Mouse (Mus musculus): ENCODE measurements around the gene Naaa. TPM values are rescaled to one million over a fixed set of nuclear protein-coding genes. Genes with fewer than 3 reads are reported as not detected.

The Naaa gene
- polyA plus RNA-seq, 1 experiment from 2014 or later = 22.1 TPM

GRCm38 (mm10) chr5:92229514-92229913 lies 48.5 kb downstream of the Naaa start:
- Histone ChIP-seq H3K36me3 (ENCODE audit: control insufficient read depth, insufficient read depth, low read length) (no peaks in the 10 kb centered on the region), H3K4me3 (ENCODE audit: low read depth, low read length) (no peak overlapping the region), H3K4me2 (ENCODE audit: low read length) (no peak overlapping the region), H3K27ac (ENCODE audit: low read length) (no peak overlapping the region), H3K27me3 (ENCODE audit: control insufficient read depth, insufficient read depth, low read depth, low read length) (no peaks in the 10 kb centered on the region), H3K9me3 (replicated peaks; ENCODE audit: control insufficient read depth, low read length, poor library complexity, severe bottlenecking) (no peaks in the 10 kb centered on the region), H3K4me1 (ENCODE audit: control insufficient read depth, insufficient read depth, low read length) (no peaks in the 10 kb centered on the region), H3K9ac (ENCODE audit: low read depth, low read length) (no peak overlapping the region)
- 88% methylated on average over 3 of the region's 3 CpGs for WGBS
- no peak for ATAC-seq

- H3K36me3 ChIP-seq (ENCODE audit: control insufficient read depth, insufficient read depth, low read length) = no peaks in the 10 kb centered on the region
- H3K9me3 ChIP-seq (replicated peaks; ENCODE audit: control insufficient read depth, low read length, poor library complexity, severe bottlenecking) = no peaks in the 10 kb centered on the region
- H3K4me3 ChIP-seq (ENCODE audit: low read depth, low read length) = no peak overlapping the region
- WGBS = 30% methylated on average over 10 of the region's 10 CpGs
- H3K27ac ChIP-seq (ENCODE audit: low read length) = no peak overlapping the region
- no peak overlapping the region for H3K9ac ChIP-seq (ENCODE audit: low read depth, low read length)
- no peaks in the 10 kb centered on the region for H3K27me3 ChIP-seq (ENCODE audit: control insufficient read depth, insufficient read depth, low read depth, low read length)
- H3K4me2 ChIP-seq (ENCODE audit: low read length) = no peak overlapping the region
- no peaks in the 10 kb centered on the region for H3K4me1 ChIP-seq (ENCODE audit: control insufficient read depth, insufficient read depth, low read length)
- ATAC-seq = no peak
Observed at GRCm38 (mm10) chr5:92228776-92229175, 49.2 kb downstream of the Naaa start.

DNA sequence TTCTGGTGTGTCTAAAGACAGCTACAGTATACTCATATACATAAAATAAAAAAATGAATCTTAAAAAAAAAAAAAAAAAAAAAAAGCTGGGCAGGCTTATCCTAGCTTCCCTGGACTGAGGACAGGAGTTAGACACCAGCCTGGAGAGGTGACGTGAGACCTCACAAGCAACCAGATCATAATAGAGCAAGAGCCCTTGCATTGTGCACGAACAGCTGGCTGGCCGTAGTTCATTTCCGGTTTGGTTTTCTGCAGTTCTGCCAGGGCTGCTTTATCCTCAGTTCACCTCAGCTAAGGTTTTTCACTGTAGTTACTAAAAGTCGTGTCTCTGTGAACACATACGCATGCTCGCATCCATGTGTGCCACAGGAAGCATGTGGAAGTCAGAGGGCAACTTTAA lies 50.2 kb downstream of the Naaa start:
- H3K4me3 ChIP-seq (ENCODE audit: low read depth, low read length) = no peak overlapping the region
- H3K27ac ChIP-seq (ENCODE audit: low read length) = no peak overlapping the region
- no peaks in the 10 kb centered on the region for H3K27me3 ChIP-seq (ENCODE audit: control insufficient read depth, insufficient read depth, low read depth, low read length)
- no peak overlapping the region for H3K9ac ChIP-seq (ENCODE audit: low read depth, low read length)
- 89% methylated on average over 7 of the region's 7 CpGs for WGBS
- no peak for ATAC-seq
- no peaks in the 10 kb centered on the region for H3K9me3 ChIP-seq (replicated peaks; ENCODE audit: control insufficient read depth, low read length, poor library complexity, severe bottlenecking)
- H3K4me1 ChIP-seq (ENCODE audit: control insufficient read depth, insufficient read depth, low read length) = no peaks in the 10 kb centered on the region
- H3K36me3 ChIP-seq (ENCODE audit: control insufficient read depth, insufficient read depth, low read length) = no peaks in the 10 kb centered on the region
- no peak overlapping the region for H3K4me2 ChIP-seq (ENCODE audit: low read length)

- Histone ChIP-seq H3K9me3 (replicated peaks; ENCODE audit: control insufficient read depth, low read length, poor library complexity, severe bottlenecking) (no peaks in the 10 kb centered on the region), H3K27ac (ENCODE audit: low read length) (no peak overlapping the region), H3K4me2 (ENCODE audit: low read length) (no peak overlapping the region), H3K27me3 (ENCODE audit: control insufficient read depth, insufficient read depth, low read depth, low read length) (no peaks in the 10 kb centered on the region), H3K36me3 (ENCODE audit: control insufficient read depth, insufficient read depth, low read length) (no peaks in the 10 kb centered on the region), H3K9ac (ENCODE audit: low read depth, low read length) (no peak overlapping the region), H3K4me3 (ENCODE audit: low read depth, low read length) (no peak overlapping the region), H3K4me1 (ENCODE audit: control insufficient read depth, insufficient read depth, low read length) (peaks cover 7% of the 10 kb centered on the region; the same call in 1 of the 2 replicates)
- no peak for ATAC-seq
- 94% methylated on average over 8 of the region's 8 CpGs for WGBS
Observed at GRCm38 (mm10) chr5:92220287-92220902, 57.6 kb downstream of the Naaa start.

GRCm38 (mm10) chr5:92219826-92220225 lies 58.1 kb downstream of the Naaa start:
- H3K27ac ChIP-seq (ENCODE audit: low read length) = peak overlapping the region; percentile 69; the same call in 1 of the 2 replicates
- H3K36me3 ChIP-seq (ENCODE audit: control insufficient read depth, insufficient read depth, low read length) = no peaks in the 10 kb centered on the region

DNA sequence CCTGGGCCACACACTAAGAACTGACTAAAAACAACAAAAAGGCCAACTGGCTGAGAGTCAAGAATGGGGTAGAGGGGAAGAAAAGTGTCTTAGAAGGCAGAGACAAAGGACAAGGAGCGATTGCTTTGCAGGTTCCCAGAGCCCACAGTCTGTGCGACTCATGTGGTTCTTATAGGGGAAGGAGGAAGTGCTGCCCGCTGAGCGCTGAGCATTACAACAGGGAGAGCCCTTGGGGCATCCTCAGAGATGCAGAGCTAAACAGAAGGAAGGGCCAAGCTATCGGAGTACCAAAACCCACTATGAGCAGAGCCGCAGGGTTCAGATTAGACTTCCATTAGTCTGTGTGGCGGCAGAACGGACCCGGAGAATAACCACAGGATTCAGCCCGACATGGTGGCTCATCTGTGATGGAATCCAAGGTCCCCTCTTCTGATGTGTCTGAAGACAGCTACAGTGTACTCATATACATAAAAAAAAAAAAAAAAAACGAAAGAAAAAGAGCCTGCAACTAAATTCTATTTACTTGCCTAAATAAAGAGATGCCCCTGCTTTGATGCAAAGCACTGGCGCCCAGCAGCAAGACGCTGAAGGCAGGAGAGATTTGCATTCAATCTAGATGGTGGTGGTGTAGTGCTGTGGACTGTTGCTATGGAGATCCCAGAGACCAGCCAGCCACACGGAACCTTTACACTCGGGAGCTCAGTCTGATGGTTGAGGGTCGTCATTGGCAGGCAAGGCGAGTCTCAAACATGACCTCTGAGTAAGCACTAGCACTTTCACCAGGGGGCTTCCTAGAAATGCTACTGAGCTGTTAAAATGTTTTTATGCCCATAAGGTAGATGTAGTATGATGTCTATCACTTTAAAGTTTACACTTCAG lies 58.8 kb downstream of the Naaa start:
- Histone ChIP-seq H3K9me3 (replicated peaks; ENCODE audit: control insufficient read depth, low read length, poor library complexity, severe bottlenecking) (no peaks in the 10 kb centered on the region), H3K27ac (ENCODE audit: low read length) (peak overlapping the region; percentile 69), H3K9ac (ENCODE audit: low read depth, low read length) (0 out of 2 replicates have a peak overlapping the region, but pooled peaks have one; percentile 13), H3K4me1 (ENCODE audit: control insufficient read depth, insufficient read depth, low read length) (peaks cover 7% of the 10 kb centered on the region; the same call in 1 of the 2 replicates), H3K4me2 (ENCODE audit: low read length) (peak overlapping the region; percentile 26; the same call in 1 of the 2 replicates), H3K27me3 (ENCODE audit: control insufficient read depth, insufficient read depth, low read depth, low read length) (no peaks in the 10 kb centered on the region), H3K4me3 (ENCODE audit: low read depth, low read length) (no peak overlapping the region), H3K36me3 (ENCODE audit: control insufficient read depth, insufficient read depth, low read length) (no peaks in the 10 kb centered on the region)
- 15% methylated on average over 17 of the region's 17 CpGs for WGBS
- peak; percentile 96 for ATAC-seq

More at GRCm38 (mm10) chr5:92219826-92220225, 58.1 kb downstream of the Naaa start:
- H3K9me3 ChIP-seq (replicated peaks; ENCODE audit: control insufficient read depth, low read length, poor library complexity, severe bottlenecking) = no peaks in the 10 kb centered on the region
- no peak overlapping the region for H3K9ac ChIP-seq (ENCODE audit: low read depth, low read length)
- no peak overlapping the region for H3K4me2 ChIP-seq (ENCODE audit: low read length)
- peak; percentile 61; the same call in 1 of the 2 replicates for ATAC-seq
- 67% methylated on average over 6 of the region's 6 CpGs for WGBS
- H3K4me3 ChIP-seq (ENCODE audit: low read depth, low read length) = no peak overlapping the region
- peaks cover 7% of the 10 kb centered on the region; the same call in 1 of the 2 replicates for H3K4me1 ChIP-seq (ENCODE audit: control insufficient read depth, insufficient read depth, low read length)
- no peaks in the 10 kb centered on the region for H3K27me3 ChIP-seq (ENCODE audit: control insufficient read depth, insufficient read depth, low read depth, low read length)

GRCm38 (mm10) chr5:92215308-92215707 lies 62.7 kb downstream of the Naaa start, which contains the start of gene U90926:
Gene U90926, minus strand, starts transcription at chr5:92215408.
- no peaks in the 10 kb centered on the region for H3K9me3 ChIP-seq (replicated peaks; ENCODE audit: control insufficient read depth, low read length, poor library complexity, severe bottlenecking)
- H3K36me3 ChIP-seq (ENCODE audit: control insufficient read depth, insufficient read depth, low read length) = no peaks in the 10 kb centered on the region
- no peak within 1 kb of the TSS for H3K27ac ChIP-seq (ENCODE audit: low read length)
- H3K4me1 ChIP-seq (ENCODE audit: control insufficient read depth, insufficient read depth, low read length) = peaks cover 7% of the 10 kb centered on the region; the same call in 1 of the 2 replicates
- WGBS = 95% methylated on average over 4 of the region's 4 CpGs
- no peaks in the 10 kb centered on the region for H3K27me3 ChIP-seq (ENCODE audit: control insufficient read depth, insufficient read depth, low read depth, low read length)
- no peak within 1 kb of the TSS for H3K4me3 ChIP-seq (ENCODE audit: low read depth, low read length)
- H3K4me2 ChIP-seq (ENCODE audit: low read length) = no peak within 1 kb of the TSS
- no peak within 1 kb of the TSS for H3K9ac ChIP-seq (ENCODE audit: low read depth, low read length)
- no peak for ATAC-seq

DNA sequence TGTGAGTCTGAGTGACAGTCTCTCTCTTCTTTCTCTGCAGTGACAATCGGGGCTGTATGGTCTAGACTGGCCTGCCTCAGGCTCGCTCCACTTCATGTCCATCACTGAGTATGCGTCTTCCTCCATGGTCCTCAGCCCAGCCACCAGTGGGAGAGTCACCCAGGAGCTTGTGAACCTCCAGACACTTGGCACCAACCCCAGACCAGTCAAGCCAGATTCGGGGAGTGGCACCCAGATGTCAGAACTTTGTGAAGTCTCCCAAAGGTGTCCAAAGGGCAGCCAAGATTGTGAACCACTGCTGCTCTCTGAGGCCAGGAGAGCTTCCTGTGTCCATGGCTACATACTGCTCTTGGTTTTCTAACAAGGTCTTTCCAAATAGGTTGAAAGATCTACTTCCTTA lies 65.7 kb downstream of the Naaa start:
- H3K4me3 ChIP-seq (ENCODE audit: low read depth, low read length) = no peak overlapping the region
- 95% methylated on average over 4 of the region's 4 CpGs for WGBS
- no peaks in the 10 kb centered on the region for H3K27me3 ChIP-seq (ENCODE audit: control insufficient read depth, insufficient read depth, low read depth, low read length)
- no peak overlapping the region for H3K9ac ChIP-seq (ENCODE audit: low read depth, low read length)
- no peaks in the 10 kb centered on the region for H3K4me1 ChIP-seq (ENCODE audit: control insufficient read depth, insufficient read depth, low read length)
- H3K4me2 ChIP-seq (ENCODE audit: low read length) = no peak overlapping the region
- no peak overlapping the region for H3K27ac ChIP-seq (ENCODE audit: low read length)
- H3K9me3 ChIP-seq (replicated peaks; ENCODE audit: control insufficient read depth, low read length, poor library complexity, severe bottlenecking) = no peaks in the 10 kb centered on the region
- ATAC-seq = no peak
- no peaks in the 10 kb centered on the region for H3K36me3 ChIP-seq (ENCODE audit: control insufficient read depth, insufficient read depth, low read length)

- H3K9ac ChIP-seq (ENCODE audit: low read depth, low read length) = no peak overlapping the region
- no peak overlapping the region for H3K4me3 ChIP-seq (ENCODE audit: low read depth, low read length)
- no peaks in the 10 kb centered on the region for H3K9me3 ChIP-seq (replicated peaks; ENCODE audit: control insufficient read depth, low read length, poor library complexity, severe bottlenecking)
- ATAC-seq = no peak
- no peak overlapping the region for H3K27ac ChIP-seq (ENCODE audit: low read length)
- no peaks in the 10 kb centered on the region for H3K27me3 ChIP-seq (ENCODE audit: control insufficient read depth, insufficient read depth, low read depth, low read length)
- H3K36me3 ChIP-seq (ENCODE audit: control insufficient read depth, insufficient read depth, low read length) = peaks cover 5% of the 10 kb centered on the region
- no peaks in the 10 kb centered on the region for H3K4me1 ChIP-seq (ENCODE audit: control insufficient read depth, insufficient read depth, low read length)
- H3K4me2 ChIP-seq (ENCODE audit: low read length) = no peak overlapping the region
- 81% methylated on average over 8 of the region's 8 CpGs for WGBS
Observed at GRCm38 (mm10) chr5:92210205-92210604, 67.8 kb downstream of the Naaa start.

Data from midbrain, embryonic 16.5 days (tissue).